Mouse (Mus musculus) intestine, embryonic 16.5 days (tissue): Measurements from ENCODE around the gene Fgf2. TPM values are rescaled to one million over a fixed set of nuclear protein-coding genes. Genes with fewer than 3 reads are reported as not detected.

Experiments used
- ATAC-seq: fragments of 200-750 bp; cut with Nextera tagmentation; 2 replicates; pipeline ENCODE4 v1.8.0; 2017; ENCODE audit warnings: moderate TSS enrichment, moderate library complexity
- H3K27ac ChIP-seq: fragments of 300-500 bp; sonication (generic); 2 replicates; pipeline ENCODE4 v1.5.1; 2014; ENCODE audit warnings: mild to moderate bottlenecking, low read length
- H3K27me3 ChIP-seq: fragments of 300-500 bp; sonication (generic); replicated peaks from 2 replicates; pipeline ENCODE4 v1.6.1; 2014; ENCODE audit warnings: low read length, control low read depth, mixed read lengths; ENCODE audit not compliant: control insufficient read depth, insufficient read depth
- H3K36me3 ChIP-seq: fragments of 300-500 bp; sonication (generic); 2 replicates; pipeline ENCODE4 v1.6.1; 2014; ENCODE audit warnings: low read length, control low read depth; ENCODE audit not compliant: control insufficient read depth, insufficient read depth
- H3K4me1 ChIP-seq: fragments of 300-500 bp; sonication (generic); 2 replicates; pipeline ENCODE4 v1.6.1; 2014; ENCODE audit warnings: low read length, control low read depth, mixed read lengths; ENCODE audit not compliant: control insufficient read depth, insufficient read depth
- H3K4me2 ChIP-seq: fragments of 300-500 bp; sonication (generic); 2 replicates; pipeline ENCODE4 v1.6.1; 2014; ENCODE audit warnings: low read depth, low read length, control low read depth
- H3K4me3 ChIP-seq: fragments of 300-500 bp; sonication (generic); 2 replicates; pipeline ENCODE4 v1.5.1; 2014; ENCODE audit warnings: mild to moderate bottlenecking, low read length
- H3K9ac ChIP-seq: fragments of 300-500 bp; sonication (generic); 2 replicates; pipeline ENCODE4 v1.6.1; 2014; ENCODE audit warnings: low read depth, low read length
- H3K9me3 ChIP-seq: fragments of 300-500 bp; sonication (generic); 2 replicates; pipeline ENCODE4 v1.6.1; 2016; ENCODE audit warnings: low read length, control low read depth; ENCODE audit not compliant: control insufficient read depth
- WGBS: fragments of 180-500 bp; shearing (Covaris S2); extraction: QIAGEN DNeasy Blood & Tissue Kit; methylation state at CpG from one replicate; pipeline ENCODE4 v1.1.7; 2014; 5-methylcytosine and 5-hydroxymethylcytosine counted together
- polyA plus RNA-seq: library from polyadenylated mRNA; unstranded; fragments of >200 nt; fragmentation: Nextera tagmentation; extraction: Ambion mirVana; gene quantifications from 2 replicates; pipeline ENCODE4 v1.2.1, GENCODE M21; 2015

Fgf2 gene
- polyA plus RNA-seq, 1 experiment from 2014 or later, result 2.1 TPM

DNA sequence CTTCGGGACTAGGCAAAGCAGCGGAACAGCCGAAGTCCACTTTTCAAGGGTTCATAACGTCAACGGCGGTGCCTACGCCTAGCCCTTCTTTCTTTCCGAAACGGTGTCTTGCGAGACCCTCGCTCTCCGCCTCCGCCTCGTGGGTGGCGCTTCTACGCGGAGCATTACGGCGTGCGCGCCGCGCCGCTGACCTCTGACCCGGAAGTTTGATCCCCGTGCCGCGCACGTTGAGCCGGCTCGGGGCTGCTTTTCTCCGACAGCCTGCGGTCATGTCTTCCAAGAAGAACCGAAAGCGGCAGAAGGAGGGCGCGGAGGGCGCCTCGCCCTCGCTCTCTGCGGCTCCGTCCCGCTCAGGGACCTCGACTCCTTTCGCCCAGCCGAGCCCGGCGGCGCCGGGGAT, 71.9 kb downstream of the Fgf2 start, which contains the start of gene Nudt6:
TSS of gene Nudt6 (minus strand) at position 140 of the 400 bp plus-strand sequence.
- under 1% methylated on average over 50 of the region's 50 CpGs for WGBS
- H3K27ac ChIP-seq, result peak within 1 kb of the TSS; percentile 94
- ATAC-seq, result peak; percentile 88

DNA sequence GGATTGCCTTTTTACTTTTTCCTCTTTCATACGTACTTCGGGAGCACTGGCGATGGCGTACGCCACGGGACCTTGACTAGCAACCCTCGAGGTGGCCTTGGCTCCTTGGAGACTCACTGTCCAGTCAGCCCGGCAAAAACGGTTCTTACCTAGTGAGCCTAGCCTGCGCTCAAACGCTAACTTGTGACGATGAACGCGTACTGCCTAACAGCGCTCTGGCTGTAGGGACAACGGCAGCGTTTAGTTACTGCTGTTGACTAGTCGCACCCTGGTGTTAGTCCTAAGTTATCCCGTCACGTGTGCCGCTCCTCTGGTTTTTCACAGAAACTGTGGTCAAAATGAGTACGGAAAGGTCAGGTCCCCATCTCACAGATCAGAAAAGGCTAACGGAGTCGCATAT, 72.5 kb downstream of the Fgf2 start:
- Histone ChIP-seq H3K4me3 (peak overlapping the region; percentile 97), H3K4me1 (peaks cover 7% of the 10 kb centered on the region; the same call in 1 of the 2 replicates), H3K4me2 (peak overlapping the region; percentile 80), H3K36me3 (no peaks in the 10 kb centered on the region), H3K27ac (peak overlapping the region; percentile 92), H3K27me3 (no peaks in the 10 kb centered on the region), H3K9me3 (no peaks in the 10 kb centered on the region), H3K9ac (peak overlapping the region; percentile 83)
- ATAC-seq, result no peak
- 0% methylated on average over 24 of the region's 24 CpGs for WGBS

More for the DNA sequence above, 71.9 kb downstream of the Fgf2 start, which contains the start of gene Nudt6:
- Histone ChIP-seq H3K27me3 (no peaks in the 10 kb centered on the region), H3K9me3 (no peaks in the 10 kb centered on the region), H3K4me2 (peak within 1 kb of the TSS; percentile 80), H3K36me3 (no peaks in the 10 kb centered on the region), H3K4me1 (peaks cover 7% of the 10 kb centered on the region; the same call in 1 of the 2 replicates), H3K4me3 (peak within 1 kb of the TSS; percentile 97), H3K9ac (peak within 1 kb of the TSS; percentile 83)

DNA sequence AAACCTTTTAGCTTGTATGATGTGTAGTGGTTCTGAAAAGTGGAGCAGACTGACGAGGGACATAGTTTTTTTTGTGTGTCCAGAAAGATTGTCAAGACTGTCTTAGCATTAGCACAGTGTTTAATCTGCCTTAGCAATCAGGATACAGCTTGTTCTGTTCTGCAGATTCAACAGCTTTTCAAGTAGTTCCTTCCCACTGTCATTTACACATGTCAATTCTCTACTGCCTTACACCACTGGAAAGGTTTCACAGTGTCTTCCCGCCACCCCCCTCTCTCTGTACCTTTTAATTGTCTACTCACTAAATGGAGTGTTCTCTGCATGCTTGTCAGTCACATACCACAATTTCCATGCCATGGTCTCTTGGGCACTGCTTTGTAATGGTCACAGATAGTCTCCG, 73.0 kb downstream of the Fgf2 start:
- Histone ChIP-seq H3K4me3 (peak overlapping the region; percentile 97), H3K4me2 (peak overlapping the region; percentile 80), H3K27ac (no peak overlapping the region), H3K36me3 (no peaks in the 10 kb centered on the region), H3K9ac (peak overlapping the region; percentile 83), H3K4me1 (peaks cover 7% of the 10 kb centered on the region; the same call in 1 of the 2 replicates), H3K27me3 (no peaks in the 10 kb centered on the region), H3K9me3 (no peaks in the 10 kb centered on the region)
- WGBS, result 11% methylated on average over 3 of the region's 3 CpGs
- no peak for ATAC-seq

DNA sequence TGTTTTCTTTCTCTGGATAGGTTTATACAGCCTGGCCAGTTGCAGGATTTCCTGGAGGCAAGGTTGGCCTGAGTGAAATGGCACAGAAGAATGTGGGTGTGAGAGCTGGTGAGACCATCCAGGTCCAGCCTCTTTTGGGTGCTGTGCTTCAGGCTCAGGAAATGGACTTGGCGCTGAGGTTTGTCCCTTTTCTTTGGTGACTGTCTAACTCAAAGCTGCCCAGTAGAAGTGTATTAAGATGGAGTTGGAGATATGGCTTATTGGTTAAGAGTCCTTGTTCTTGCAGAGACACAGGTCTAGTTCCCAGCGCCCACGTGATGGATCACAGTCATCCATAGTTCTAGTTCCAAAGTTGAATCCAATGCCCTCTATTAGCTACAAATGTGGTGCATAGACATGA, 77.9 kb downstream of the Fgf2 start:
- no peak overlapping the region for H3K27ac ChIP-seq
- no peak overlapping the region for H3K4me3 ChIP-seq
- 0 out of 2 replicates have a peak, but pooled peaks cover 5% of the 10 kb centered on the region for H3K36me3 ChIP-seq
- no peak overlapping the region for H3K4me2 ChIP-seq
- ATAC-seq, result no peak
- no peaks in the 10 kb centered on the region for H3K9me3 ChIP-seq
- no peak overlapping the region for H3K9ac ChIP-seq
- no peaks in the 10 kb centered on the region for H3K27me3 ChIP-seq
- peaks cover 4% of the 10 kb centered on the region; the same call in 1 of the 2 replicates for H3K4me1 ChIP-seq
- WGBS, result 95% methylated on average over 3 of the region's 3 CpGs

DNA sequence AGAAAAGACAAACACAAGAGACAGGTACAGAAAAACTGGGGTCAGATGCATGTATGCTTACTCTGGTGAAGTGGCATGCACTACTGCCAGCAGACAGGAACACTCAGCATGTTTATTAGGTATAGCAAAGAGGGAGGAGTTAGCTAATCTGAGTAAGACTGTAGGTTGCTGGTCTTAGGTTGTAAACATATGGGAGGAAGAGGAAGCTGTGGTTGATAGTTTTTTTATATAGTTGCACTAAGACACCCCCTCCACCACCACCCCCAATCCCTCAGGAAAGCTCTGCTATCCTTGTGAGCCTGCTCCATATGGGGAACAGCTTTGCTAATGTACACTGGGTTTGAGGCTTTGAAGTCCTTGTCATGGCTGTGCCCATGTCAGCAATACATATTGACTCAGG, 82.2 kb downstream of the Fgf2 start:
- Histone ChIP-seq H3K27me3 (no peaks in the 10 kb centered on the region), H3K9me3 (no peaks in the 10 kb centered on the region), H3K4me1 (no peaks in the 10 kb centered on the region; the same call in 1 of the 2 replicates), H3K36me3 (0 out of 2 replicates have a peak, but pooled peaks cover 5% of the 10 kb centered on the region), H3K9ac (no peak overlapping the region), H3K27ac (no peak overlapping the region), H3K4me2 (no peak overlapping the region), H3K4me3 (no peak overlapping the region)
- ATAC-seq, result no peak

DNA sequence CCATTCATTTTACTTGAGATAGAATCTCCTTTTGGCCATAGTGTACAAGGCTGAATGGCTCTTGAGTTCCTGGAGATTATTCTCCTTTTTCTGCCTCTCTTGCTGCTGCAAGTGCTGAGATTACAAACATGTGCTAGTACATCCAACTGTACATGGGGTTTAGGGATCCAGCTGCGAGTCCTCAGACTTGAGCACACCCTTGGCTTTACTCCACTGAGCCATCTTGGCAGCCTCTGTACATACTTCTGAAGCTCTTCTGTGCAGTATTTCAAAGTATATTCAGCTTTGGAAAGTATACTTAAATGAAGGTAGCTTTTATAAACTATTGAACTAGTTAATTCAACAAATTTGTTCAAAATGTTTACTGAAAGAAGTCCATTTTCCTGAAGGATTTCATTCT, 91.6 kb downstream of the Fgf2 start:
- ATAC-seq, result no peak
- no peaks in the 10 kb centered on the region for H3K36me3 ChIP-seq
- H3K27ac ChIP-seq, result no peak overlapping the region
- H3K9me3 ChIP-seq, result no peaks in the 10 kb centered on the region
- H3K4me2 ChIP-seq, result no peak overlapping the region
- no peaks in the 10 kb centered on the region for H3K4me1 ChIP-seq
- WGBS, result 65% methylated on average over 1 of the region's 1 CpGs
- H3K27me3 ChIP-seq, result no peaks in the 10 kb centered on the region
- H3K4me3 ChIP-seq, result no peak overlapping the region
- H3K9ac ChIP-seq, result no peak overlapping the region

DNA sequence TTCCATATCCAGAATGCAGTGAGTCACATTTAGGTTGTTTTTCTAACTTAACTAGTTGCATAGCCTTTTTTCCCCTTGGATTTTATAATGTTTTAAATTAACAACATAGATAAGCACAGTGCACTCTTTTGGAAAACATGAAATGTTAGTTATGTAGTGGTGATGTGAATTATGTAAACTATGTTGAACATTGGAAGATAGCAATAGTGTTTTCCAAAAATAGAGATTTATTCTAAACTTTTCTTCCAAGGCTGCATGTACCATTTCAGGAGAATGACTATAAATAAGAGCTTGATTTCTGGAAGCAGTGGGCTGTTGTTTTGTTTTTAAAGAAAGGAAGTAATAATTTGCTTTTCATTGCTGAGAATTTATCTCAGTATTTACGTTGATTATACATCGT, 95.3 kb downstream of the Fgf2 start:
- no peak overlapping the region for H3K27ac ChIP-seq
- H3K4me1 ChIP-seq, result no peaks in the 10 kb centered on the region
- no peak overlapping the region for H3K9ac ChIP-seq
- no peak for ATAC-seq
- H3K4me2 ChIP-seq, result no peak overlapping the region
- no peaks in the 10 kb centered on the region for H3K36me3 ChIP-seq
- H3K27me3 ChIP-seq, result no peaks in the 10 kb centered on the region
- WGBS, result 74% methylated on average over 2 of the region's 2 CpGs
- H3K4me3 ChIP-seq, result no peak overlapping the region
- no peaks in the 10 kb centered on the region for H3K9me3 ChIP-seq

DNA sequence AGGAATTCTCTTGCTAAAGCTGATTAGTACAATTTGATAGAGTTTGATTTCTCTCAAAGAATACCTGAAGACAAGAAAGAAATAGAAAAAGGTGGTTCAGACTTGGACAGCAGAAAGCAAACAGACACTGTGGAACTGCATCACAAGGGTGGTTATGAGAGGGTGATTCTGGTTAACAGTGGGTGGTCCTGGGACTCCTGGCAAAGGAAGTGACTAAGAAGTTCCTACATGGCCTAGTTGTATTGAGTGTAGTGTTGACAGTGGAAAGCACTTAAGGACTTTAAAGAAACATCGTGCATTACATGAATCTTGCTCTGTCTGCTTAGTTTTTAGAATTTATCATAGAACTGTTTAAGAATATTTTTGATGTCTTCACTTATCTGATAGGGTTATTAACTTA, 107.8 kb downstream of the Fgf2 start:
- no peak for ATAC-seq

More for the DNA sequence above, 107.8 kb downstream of the Fgf2 start:
- Histone ChIP-seq H3K27ac (no peak overlapping the region), H3K4me1 (no peaks in the 10 kb centered on the region), H3K4me3 (no peak overlapping the region), H3K9me3 (no peaks in the 10 kb centered on the region), H3K9ac (no peak overlapping the region), H3K36me3 (no peaks in the 10 kb centered on the region), H3K4me2 (no peak overlapping the region), H3K27me3 (no peaks in the 10 kb centered on the region)
- 65% methylated on average over 1 of the region's 1 CpGs for WGBS
